In genomic region chr8:89046639-89047348, GRCm38 (mm10) we compare ENCODE assay signal across 8 mouse cellular contexts. TPM values are rescaled to one million over a fixed set of nuclear protein-coding genes. Genes with fewer than 3 reads are reported as not detected.
DNase-seq lines count a peak whose midpoint lies in the region; ATAC-seq lines count a peak whose summit lies in the region.
"Had no signal": no experiment of that assay in that cellular context is flagged by ENCODE, and none has a peak within 500 bp of the region (broad histone marks: within the 10 kb centered on the region; RNA-seq: fewer than 3 reads in every experiment).

No protein-coding gene starts in this region.

- WGBS in hindbrain, embryonic 15.5 days, result 5% methylated on average over 26 of the region's 26 CpGs
- 3% methylated on average over 26 of the region's 26 CpGs for WGBS in midbrain, embryonic 11.5 days

- H3K4me3 ChIP-seq in hindbrain, embryonic 15.5 days, result 0 out of 2 replicates have a peak overlapping the region, but pooled peaks have one; percentile 2
- peak overlapping the region; percentile 5; the same call in 1 of the 2 replicates for H3K4me3 ChIP-seq in midbrain, embryonic 11.5 days (ENCODE audit: low read depth, low read length)

- 0 out of 2 replicates have a peak overlapping the region, but pooled peaks have one; percentile 20 for H3K27ac ChIP-seq in hindbrain, embryonic 15.5 days (replicated peaks)
- H3K27ac ChIP-seq in midbrain, embryonic 11.5 days (ENCODE audit: low read depth, low read length), result no peak overlapping the region

- peaks cover 39% of the 10 kb centered on the region for H3K4me1 ChIP-seq in hindbrain, embryonic 15.5 days (replicated peaks)
- peaks cover 13% of the 10 kb centered on the region for H3K4me1 ChIP-seq in midbrain, embryonic 11.5 days (ENCODE audit: control insufficient read depth, insufficient read depth, low read length)

- H3K9ac ChIP-seq in hindbrain, embryonic 15.5 days, result no peak overlapping the region
- peak overlapping the region; percentile 40; the same call in 1 of the 2 replicates for H3K9ac ChIP-seq in midbrain, embryonic 11.5 days (ENCODE audit: low read length)

- H3K36me3 ChIP-seq in hindbrain, embryonic 15.5 days, result no peaks in the 10 kb centered on the region
- no peaks in the 10 kb centered on the region for H3K36me3 ChIP-seq in midbrain, embryonic 11.5 days (ENCODE audit: control insufficient read depth, insufficient read depth, low read length)

- DNase-seq in ES-CJ7 (ENCODE audit: low read depth, low spot score), result peak; percentile 88
- peak; percentile 73 for DNase-seq in embryo, embryonic 11 days
- peak; percentile 95 for DNase-seq in midbrain, embryonic 11.5 days (ENCODE audit: low spot score, missing footprints)
- no peak for DNase-seq in layer of hippocampus, postnatal 14 days (ENCODE audit: low spot score in 2 of 2)
- DNase-seq in frontal cortex, postnatal 10 days (ENCODE audit: low spot score in 2 of 2), result no peak
- DNase-seq: lung, adult 18-20 months had no signal

- peaks cover 42% of the 10 kb centered on the region for H3K27me3 ChIP-seq in hindbrain, embryonic 15.5 days
- peaks cover 27% of the 10 kb centered on the region for H3K27me3 ChIP-seq in midbrain, embryonic 11.5 days (ENCODE audit: control insufficient read depth, insufficient read depth, low read length)

- no peak for ATAC-seq in hindbrain, embryonic 15.5 days (ENCODE audit: low FRiP score, low read depth)
- ATAC-seq in midbrain, embryonic 11.5 days (ENCODE audit: low FRiP score), result no peak
- ATAC-seq in inflammation-experienced regulatory T-cells, adult 6 months, result no peak

- H3K4me2 ChIP-seq in hindbrain, embryonic 15.5 days, result peak overlapping the region; percentile 30
- peak overlapping the region; percentile 22; the same call in 1 of the 2 replicates for H3K4me2 ChIP-seq in midbrain, embryonic 11.5 days

- H3K9me3 ChIP-seq in hindbrain, embryonic 15.5 days, result no peaks in the 10 kb centered on the region
- no peaks in the 10 kb centered on the region for H3K9me3 ChIP-seq in midbrain, embryonic 11.5 days (ENCODE audit: control insufficient read depth, low read length)

RNA-seq across cellular contexts. Expression of gene Sall1, which starts 2.8 kb away (rescaled TPM):
- 6.0 and 8.1 TPM in 2 replicates for polyA plus RNA-seq in hindbrain, embryonic 15.5 days (2015; fragmentation: Nextera tagmentation; extraction: Ambion mirVana)
- polyA plus RNA-seq in midbrain, embryonic 11.5 days (2014; fragmentation: Nextera tagmentation; extraction: Ambion mirVana), result 17.0 and 17.1 TPM in 2 replicates
- polyA plus RNA-seq in inflammation-experienced regulatory T-cells, adult 6 months (2017; shearing (Covaris generic)), result not detected
- total RNA-seq in layer of hippocampus, postnatal 14 days (2021), result 10 to 100 TPM; 15.8 to 15.9 TPM

Comparison
In these comparisons a context has a peak if more than half of its experiments do, and no peak if none do; other contexts are left out.
1. DNase-seq: peak in ES-CJ7 (single experiment), embryo, embryonic 11 days (single experiment) and midbrain, embryonic 11.5 days (single experiment); none in layer of hippocampus, postnatal 14 days (0 of 2) and frontal cortex, postnatal 10 days (0 of 2).